Mouse (Mus musculus): ENCODE measurements around the gene Csrnp2. TPM values are rescaled to one million over a fixed set of nuclear protein-coding genes. Genes with fewer than 3 reads are reported as not detected.

Gene Csrnp2
- polyA plus RNA-seq, 1 experiment from 2014 or later = 7.2 TPM

- H3K9ac ChIP-seq (ENCODE audit: low read length) = peak within 1 kb of the TSS; percentile 93
- H3K27me3 ChIP-seq (ENCODE audit: control insufficient read depth, insufficient read depth, low read length) = no peaks in the 10 kb centered on the region
- H3K27ac ChIP-seq (ENCODE audit: low read length) = peak within 1 kb of the TSS; percentile 90
- H3K4me2 ChIP-seq (ENCODE audit: low read depth, low read length) = peak within 1 kb of the TSS; percentile 93
- peaks cover 7% of the 10 kb centered on the region; the same call in 1 of the 2 replicates for H3K36me3 ChIP-seq (ENCODE audit: control insufficient read depth, insufficient read depth)
- H3K4me3 ChIP-seq (ENCODE audit: low read length) = peak within 1 kb of the TSS; percentile 92
- 3% methylated on average over 78 of the region's 84 CpGs for WGBS
- ATAC-seq (replicated peaks; ENCODE audit: extremely low read depth, insufficient read depth, low FRiP score) = peak; percentile 95
- H3K9me3 ChIP-seq (replicated peaks; ENCODE audit: control insufficient read depth, low read length) = no peaks in the 10 kb centered on the region
- peaks cover 15% of the 10 kb centered on the region for H3K4me1 ChIP-seq (ENCODE audit: control insufficient read depth, insufficient read depth, low read length)
These were observed 26.7 kb downstream of the Csrnp2 start, which contains the start of gene Letmd1 for GRCm38 (mm10) chr15:100468295-100469188. Gene Letmd1, plus strand, starts transcription at chr15:100469023.

GRCm38 (mm10) chr15:100467738-100468137 lies 27.6 kb downstream of the Csrnp2 start:
- 30% methylated on average over 8 of the region's 8 CpGs for WGBS
- Histone ChIP-seq H3K4me3 (ENCODE audit: low read length) (peak overlapping the region; percentile 92), H3K4me2 (ENCODE audit: low read depth, low read length) (peak overlapping the region; percentile 93), H3K9ac (ENCODE audit: low read length) (peak overlapping the region; percentile 45), H3K4me1 (ENCODE audit: control insufficient read depth, insufficient read depth, low read length) (peaks cover 15% of the 10 kb centered on the region), H3K27ac (ENCODE audit: low read length) (no peak overlapping the region), H3K36me3 (ENCODE audit: control insufficient read depth, insufficient read depth) (peaks cover 7% of the 10 kb centered on the region; the same call in 1 of the 2 replicates), H3K27me3 (ENCODE audit: control insufficient read depth, insufficient read depth, low read length) (no peaks in the 10 kb centered on the region), H3K9me3 (replicated peaks; ENCODE audit: control insufficient read depth, low read length) (no peaks in the 10 kb centered on the region)
- no peak for ATAC-seq (replicated peaks; ENCODE audit: extremely low read depth, insufficient read depth, low FRiP score)

GRCm38 (mm10) chr15:100465432-100465831 lies 29.9 kb downstream of the Csrnp2 start:
- Histone ChIP-seq H3K4me2 (ENCODE audit: low read depth, low read length) (no peak overlapping the region), H3K9ac (ENCODE audit: low read length) (no peak overlapping the region), H3K36me3 (ENCODE audit: control insufficient read depth, insufficient read depth) (no peaks in the 10 kb centered on the region), H3K27me3 (ENCODE audit: control insufficient read depth, insufficient read depth, low read length) (no peaks in the 10 kb centered on the region), H3K27ac (ENCODE audit: low read length) (no peak overlapping the region), H3K4me1 (ENCODE audit: control insufficient read depth, insufficient read depth, low read length) (peaks cover 15% of the 10 kb centered on the region), H3K9me3 (replicated peaks; ENCODE audit: control insufficient read depth, low read length) (no peaks in the 10 kb centered on the region), H3K4me3 (ENCODE audit: low read length) (no peak overlapping the region)
- WGBS = 80% methylated on average over 2 of the region's 2 CpGs
- no peak for ATAC-seq (replicated peaks; ENCODE audit: extremely low read depth, insufficient read depth, low FRiP score)

GRCm38 (mm10) chr15:100463712-100464111 lies 31.6 kb downstream of the Csrnp2 start:
- peaks cover 4% of the 10 kb centered on the region; the same call in 1 of the 2 replicates for H3K4me1 ChIP-seq (ENCODE audit: control insufficient read depth, insufficient read depth, low read length)
- no peak overlapping the region for H3K9ac ChIP-seq (ENCODE audit: low read length)
- H3K4me2 ChIP-seq (ENCODE audit: low read depth, low read length) = no peak overlapping the region
- no peaks in the 10 kb centered on the region for H3K36me3 ChIP-seq (ENCODE audit: control insufficient read depth, insufficient read depth)
- H3K27ac ChIP-seq (ENCODE audit: low read length) = no peak overlapping the region
- WGBS = 25% methylated on average over 6 of the region's 6 CpGs
- no peak for ATAC-seq (replicated peaks; ENCODE audit: extremely low read depth, insufficient read depth, low FRiP score)
- peaks cover 2% of the 10 kb centered on the region; the same call in 1 of the 2 replicates for H3K27me3 ChIP-seq (ENCODE audit: control insufficient read depth, insufficient read depth, low read length)
- H3K4me3 ChIP-seq (ENCODE audit: low read length) = no peak overlapping the region
- H3K9me3 ChIP-seq (replicated peaks; ENCODE audit: control insufficient read depth, low read length) = no peaks in the 10 kb centered on the region

- no peak overlapping the region for H3K27ac ChIP-seq (ENCODE audit: low read length)
- WGBS = 64% methylated on average over 5 of the region's 5 CpGs
- no peak for ATAC-seq (replicated peaks; ENCODE audit: extremely low read depth, insufficient read depth, low FRiP score)
- no peak overlapping the region for H3K9ac ChIP-seq (ENCODE audit: low read length)
- no peaks in the 10 kb centered on the region for H3K36me3 ChIP-seq (ENCODE audit: control insufficient read depth, insufficient read depth)
- no peaks in the 10 kb centered on the region; the same call in 1 of the 2 replicates for H3K4me1 ChIP-seq (ENCODE audit: control insufficient read depth, insufficient read depth, low read length)
- no peaks in the 10 kb centered on the region for H3K9me3 ChIP-seq (replicated peaks; ENCODE audit: control insufficient read depth, low read length)
- no peak overlapping the region for H3K4me2 ChIP-seq (ENCODE audit: low read depth, low read length)
- H3K27me3 ChIP-seq (ENCODE audit: control insufficient read depth, insufficient read depth, low read length) = peaks cover 3% of the 10 kb centered on the region; the same call in 1 of the 2 replicates
- H3K4me3 ChIP-seq (ENCODE audit: low read length) = no peak overlapping the region
These were observed 33.2 kb downstream of the Csrnp2 start for GRCm38 (mm10) chr15:100462086-100462485.

GRCm38 (mm10) chr15:100461646-100462045 lies 33.6 kb downstream of the Csrnp2 start:
- 49% methylated on average over 9 of the region's 9 CpGs for WGBS
- Histone ChIP-seq H3K27ac (ENCODE audit: low read length) (no peak overlapping the region), H3K4me3 (ENCODE audit: low read length) (no peak overlapping the region), H3K27me3 (ENCODE audit: control insufficient read depth, insufficient read depth, low read length) (peaks cover 3% of the 10 kb centered on the region; the same call in 1 of the 2 replicates), H3K9ac (ENCODE audit: low read length) (no peak overlapping the region), H3K9me3 (replicated peaks; ENCODE audit: control insufficient read depth, low read length) (no peaks in the 10 kb centered on the region), H3K4me1 (ENCODE audit: control insufficient read depth, insufficient read depth, low read length) (no peaks in the 10 kb centered on the region; the same call in 1 of the 2 replicates), H3K36me3 (ENCODE audit: control insufficient read depth, insufficient read depth) (no peaks in the 10 kb centered on the region), H3K4me2 (ENCODE audit: low read depth, low read length) (no peak overlapping the region)
- no peak for ATAC-seq (replicated peaks; ENCODE audit: extremely low read depth, insufficient read depth, low FRiP score)

GRCm38 (mm10) chr15:100460942-100461341 lies 34.3 kb downstream of the Csrnp2 start:
- Histone ChIP-seq H3K27ac (ENCODE audit: low read length) (no peak overlapping the region), H3K9me3 (replicated peaks; ENCODE audit: control insufficient read depth, low read length) (no peaks in the 10 kb centered on the region), H3K36me3 (ENCODE audit: control insufficient read depth, insufficient read depth) (no peaks in the 10 kb centered on the region), H3K27me3 (ENCODE audit: control insufficient read depth, insufficient read depth, low read length) (peaks cover 3% of the 10 kb centered on the region; the same call in 1 of the 2 replicates), H3K4me2 (ENCODE audit: low read depth, low read length) (peak overlapping the region; percentile 41), H3K4me3 (ENCODE audit: low read length) (peak overlapping the region; percentile 25; the same call in 1 of the 2 replicates), H3K4me1 (ENCODE audit: control insufficient read depth, insufficient read depth, low read length) (no peaks in the 10 kb centered on the region; the same call in 1 of the 2 replicates), H3K9ac (ENCODE audit: low read length) (no peak overlapping the region)
- 0 out of 2 replicates have a peak, but pooled peaks have one; percentile 28 for ATAC-seq (replicated peaks; ENCODE audit: extremely low read depth, insufficient read depth, low FRiP score)
- WGBS = 13% methylated on average over 12 of the region's 12 CpGs

GRCm38 (mm10) chr15:100458055-100458454 lies 37.2 kb downstream of the Csrnp2 start:
- Histone ChIP-seq H3K27ac (ENCODE audit: low read length) (no peak overlapping the region), H3K4me1 (ENCODE audit: control insufficient read depth, insufficient read depth, low read length) (no peaks in the 10 kb centered on the region; the same call in 1 of the 2 replicates), H3K36me3 (ENCODE audit: control insufficient read depth, insufficient read depth) (no peaks in the 10 kb centered on the region), H3K4me3 (ENCODE audit: low read length) (no peak overlapping the region), H3K9me3 (replicated peaks; ENCODE audit: control insufficient read depth, low read length) (no peaks in the 10 kb centered on the region), H3K4me2 (ENCODE audit: low read depth, low read length) (no peak overlapping the region), H3K9ac (ENCODE audit: low read length) (no peak overlapping the region), H3K27me3 (ENCODE audit: control insufficient read depth, insufficient read depth, low read length) (peaks cover 3% of the 10 kb centered on the region; the same call in 1 of the 2 replicates)
- 33% methylated on average over 10 of the region's 10 CpGs for WGBS
- ATAC-seq (replicated peaks; ENCODE audit: extremely low read depth, insufficient read depth, low FRiP score) = no peak

- 5% methylated on average over 17 of the region's 17 CpGs for WGBS
- Histone ChIP-seq H3K4me2 (ENCODE audit: low read depth, low read length) (peak overlapping the region; percentile 39; the same call in 1 of the 2 replicates), H3K36me3 (ENCODE audit: control insufficient read depth, insufficient read depth) (no peaks in the 10 kb centered on the region), H3K27me3 (ENCODE audit: control insufficient read depth, insufficient read depth, low read length) (peaks cover 3% of the 10 kb centered on the region; the same call in 1 of the 2 replicates), H3K9ac (ENCODE audit: low read length) (no peak overlapping the region), H3K4me3 (ENCODE audit: low read length) (no peak overlapping the region), H3K4me1 (ENCODE audit: control insufficient read depth, insufficient read depth, low read length) (no peaks in the 10 kb centered on the region; the same call in 1 of the 2 replicates), H3K27ac (ENCODE audit: low read length) (no peak overlapping the region), H3K9me3 (replicated peaks; ENCODE audit: control insufficient read depth, low read length) (no peaks in the 10 kb centered on the region)
- ATAC-seq (replicated peaks; ENCODE audit: extremely low read depth, insufficient read depth, low FRiP score) = peak; percentile 61
These were observed 37.9 kb downstream of the Csrnp2 start for GRCm38 (mm10) chr15:100457340-100457739.

All from heart, embryonic 16.5 days (tissue).